Mouse (Mus musculus): ENCODE measurements around the gene Scimp.
"Not testable (repeated sequence)": the region's sequence is repeated elsewhere in the genome, so short reads cannot be mapped to it uniquely, and the experiment has no call there.

Gene Scimp

GRCm38 (mm10) chr11:70763936-70764808 is 48.2 kb downstream of the Scimp start, which contains the start of gene Zfp3:
Zfp3 (plus strand) TSS chr11:70764209.
- DNase-seq, result peak; percentile 90

- no peak for DNase-seq
Measured at GRCm38 (mm10) chr11:70763582-70763935, 48.8 kb downstream of the Scimp start.

DNA sequence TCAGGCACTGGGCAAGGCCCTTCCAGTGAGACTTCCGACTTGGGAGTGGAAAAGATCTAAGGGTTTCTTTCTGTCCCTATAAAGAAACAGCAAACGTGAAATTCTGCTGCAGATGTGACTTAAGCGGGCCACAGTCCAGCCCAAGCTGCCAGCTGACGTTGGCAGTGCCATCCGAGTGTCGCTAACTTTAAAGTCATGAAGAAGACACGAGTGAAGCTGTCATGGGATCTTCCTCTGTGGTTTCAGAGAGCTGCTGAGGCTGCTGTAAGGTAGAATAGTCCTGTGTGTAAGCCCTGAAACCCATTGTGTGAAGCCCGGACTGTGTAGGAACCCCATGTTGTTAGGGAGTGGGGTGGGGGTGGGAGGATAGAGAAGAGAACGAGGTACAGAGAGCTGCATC is 49.7 kb downstream of the Scimp start:
- DNase-seq, result no peak

DNA sequence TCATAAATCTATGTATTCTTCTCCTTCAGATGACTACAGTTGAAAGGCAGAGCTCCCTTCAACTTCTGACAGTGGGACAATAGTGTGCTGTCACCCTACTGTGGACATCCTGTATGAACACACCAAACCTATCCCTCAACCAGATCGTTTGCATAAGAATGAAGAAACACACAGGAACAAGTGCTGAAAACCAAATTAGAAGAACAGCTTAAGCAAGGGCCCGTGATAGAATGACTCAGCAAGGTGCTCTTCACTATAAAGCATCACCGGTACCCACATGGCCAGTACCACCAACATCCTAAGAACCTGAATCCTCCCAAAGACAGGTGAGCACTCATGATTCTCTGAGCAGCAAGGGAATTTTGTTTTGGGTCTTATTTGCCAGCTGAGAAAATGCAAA is 51.9 kb downstream of the Scimp start:
- not testable (repeated sequence) for DNase-seq

DNA sequence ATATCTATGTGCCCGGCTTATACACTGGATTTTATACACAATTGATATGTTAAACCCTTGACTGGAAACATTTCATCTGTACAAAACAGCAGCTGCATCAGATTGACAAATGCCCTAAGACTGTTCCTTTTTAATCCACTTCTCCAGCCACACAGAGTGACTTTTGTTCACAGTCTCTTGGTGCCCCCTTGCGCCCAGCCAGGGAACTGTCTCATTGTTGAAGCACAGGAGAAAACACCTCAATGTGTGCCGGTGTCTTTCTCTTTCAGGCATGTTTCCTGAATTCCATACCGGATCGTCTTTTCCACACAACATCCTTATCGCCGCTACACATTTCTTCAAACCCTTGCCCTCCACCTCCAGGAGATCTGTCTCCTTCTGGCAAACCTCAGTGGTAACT is 56.7 kb downstream of the Scimp start:
- peak; percentile 95 for DNase-seq

DNA sequence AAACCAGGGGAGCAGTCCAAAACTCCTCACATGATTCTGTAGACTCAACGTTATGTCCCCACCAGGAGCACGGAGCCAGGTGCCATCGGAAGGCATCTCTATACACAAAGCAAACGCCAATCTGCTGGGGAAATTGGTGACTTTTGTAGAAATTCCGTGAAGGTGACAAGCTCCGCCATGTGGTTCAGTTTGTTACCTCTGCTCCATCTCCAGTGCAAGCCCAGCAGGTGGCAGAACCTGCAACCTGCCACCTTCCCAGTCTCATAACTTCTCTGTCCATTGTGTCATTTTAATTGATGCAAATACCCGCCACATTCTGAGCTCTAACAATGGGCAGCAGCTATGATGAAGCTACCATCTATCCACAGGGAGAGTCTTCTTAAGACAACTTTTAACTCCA is 57.4 kb downstream of the Scimp start:
- peak; percentile 35 for DNase-seq

DNA sequence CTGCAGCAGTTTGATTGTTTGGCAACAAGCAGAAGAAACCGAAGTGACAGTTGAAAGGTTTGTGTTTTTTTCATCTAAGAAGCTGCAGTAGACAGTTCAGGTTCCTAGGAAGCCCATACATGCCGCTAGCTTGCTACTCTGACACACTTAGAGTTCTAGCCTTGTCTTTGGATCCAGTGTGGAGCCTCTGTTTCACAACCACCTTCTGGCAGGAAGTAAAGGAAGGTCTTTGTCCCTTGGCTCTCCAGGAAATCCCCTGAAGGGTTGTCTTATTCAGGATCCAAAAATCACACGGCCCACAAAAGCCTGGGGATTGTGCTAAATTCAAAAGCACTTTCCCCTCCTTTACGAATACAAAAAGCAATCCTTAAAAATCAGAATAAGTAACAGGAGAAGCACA is 57.9 kb downstream of the Scimp start:
- DNase-seq, result no peak

- no peak for DNase-seq
Measured at GRCm38 (mm10) chr11:70753146-70753545, 59.2 kb downstream of the Scimp start.

- DNase-seq, result no peak
Measured at GRCm38 (mm10) chr11:70752337-70753017, 59.9 kb downstream of the Scimp start.

DNA sequence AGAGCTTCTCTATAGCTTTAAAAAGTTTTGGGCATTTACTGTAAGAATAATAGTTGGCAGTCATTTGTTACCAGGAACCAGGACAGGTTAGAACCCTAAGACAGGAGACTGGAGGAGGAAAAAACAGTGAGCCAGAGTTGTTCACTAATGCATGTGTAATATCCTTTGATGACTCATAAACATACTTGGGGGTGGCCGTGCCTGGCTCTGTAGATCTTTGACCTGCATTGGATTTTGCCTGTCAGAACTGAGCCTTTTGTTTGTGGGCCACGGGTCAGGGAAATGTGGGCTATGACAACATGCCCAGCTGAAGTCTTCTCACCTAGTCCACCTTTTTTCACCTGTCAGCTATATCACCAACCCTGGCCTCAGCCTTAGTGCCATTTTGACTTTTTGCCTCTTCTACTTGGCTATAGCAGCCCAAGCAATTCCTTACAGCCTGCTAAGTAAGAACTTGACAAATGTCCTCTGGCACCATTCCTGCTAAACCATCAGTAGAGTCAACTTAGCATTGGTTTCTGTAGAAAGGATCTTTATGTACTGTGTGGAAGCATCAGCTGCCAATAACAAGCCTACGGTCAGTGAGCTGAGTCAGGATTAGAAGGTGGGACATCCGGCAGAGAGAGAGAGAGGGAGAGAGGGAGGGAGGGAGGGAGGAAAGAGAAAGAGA is 64.4 kb downstream of the Scimp start:
- DNase-seq, result no peak

DNA sequence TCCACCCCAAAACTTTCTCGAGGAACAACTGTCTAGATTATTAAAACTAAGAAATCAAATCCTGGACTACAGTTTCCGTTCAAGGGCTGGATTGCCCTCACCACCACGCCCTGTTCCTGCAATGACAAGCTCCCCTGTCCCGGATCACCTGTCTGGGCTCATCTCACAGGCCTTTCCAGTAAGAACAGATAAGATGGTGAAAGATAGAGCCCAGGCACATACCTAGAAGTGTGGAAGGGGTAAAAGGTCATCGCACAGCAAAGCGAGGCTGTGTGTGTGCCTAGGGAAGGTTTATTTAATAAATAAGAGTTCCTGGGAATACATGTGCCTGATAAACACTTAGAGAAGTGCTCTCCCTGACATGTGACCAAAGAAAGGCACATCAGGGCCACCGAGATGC is 66.8 kb downstream of the Scimp start:
- no peak for DNase-seq

GRCm38 (mm10) chr11:70742581-70743459 is 69.6 kb downstream of the Scimp start:
- no peak for DNase-seq

DNA sequence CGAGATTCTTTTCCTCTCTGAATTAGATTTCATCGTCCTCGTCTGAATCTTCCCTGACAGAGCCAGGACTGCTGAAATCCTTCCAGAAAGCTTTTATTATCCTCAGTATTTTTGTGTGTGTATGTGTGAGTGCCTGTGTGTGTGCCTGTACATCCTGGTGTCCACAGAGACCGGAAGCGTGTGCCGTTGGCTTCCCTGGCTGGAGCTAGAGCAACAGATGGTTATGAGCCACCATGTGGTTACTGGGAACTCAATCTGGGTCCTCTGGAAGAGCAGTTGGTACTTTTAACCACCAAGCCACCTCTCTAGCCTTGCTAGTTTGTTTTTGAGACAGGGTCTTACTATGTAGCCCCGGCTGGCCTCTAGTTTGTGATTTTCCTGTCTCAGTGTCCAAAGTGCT is 70.3 kb downstream of the Scimp start:
- DNase-seq, result no peak

DNA sequence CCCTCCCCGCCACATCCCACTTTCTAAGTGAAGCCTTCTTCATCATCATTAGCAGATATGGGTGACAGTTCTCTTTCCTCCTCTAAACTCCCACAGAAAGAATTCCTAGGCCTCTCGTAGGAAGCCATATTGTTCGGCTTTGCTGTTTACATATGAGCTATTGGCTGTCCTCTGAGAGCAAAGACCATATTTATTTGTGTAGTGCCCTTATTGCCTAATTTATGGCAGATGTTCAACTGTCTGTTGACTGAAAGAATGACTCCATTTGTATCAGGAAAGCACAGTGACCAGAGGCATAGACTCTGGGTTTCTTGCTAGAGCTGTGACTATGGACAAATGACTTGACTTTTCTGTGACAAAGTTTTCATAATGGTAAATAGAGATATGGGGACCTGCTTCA is 70.8 kb downstream of the Scimp start:
- DNase-seq, result no peak
